Mouse (Mus musculus) midbrain, embryonic 13.5 days (tissue): ENCODE measurements around the gene Fut8. TPM values are rescaled to one million over a fixed set of nuclear protein-coding genes. Genes with fewer than 3 reads are reported as not detected.

Experiments
- ATAC-seq: fragments of 200-750 bp; cut with Nextera tagmentation; 2 replicates; pipeline ENCODE4 v1.8.0; 2017; ENCODE audit warnings: mild to moderate bottlenecking, moderate TSS enrichment, moderate library complexity
- H3K27ac ChIP-seq: fragments of 300-500 bp; sonication (generic); 2 replicates; pipeline ENCODE4 v1.5.1; 2015; ENCODE audit warnings: inconsistent platforms, mild to moderate bottlenecking, moderate library complexity
- H3K27me3 ChIP-seq: fragments of 300-500 bp; sonication (generic); 2 replicates; pipeline ENCODE4 v1.6.1; 2015; ENCODE audit warnings: mild to moderate bottlenecking, inconsistent platforms
- H3K36me3 ChIP-seq: fragments of 300-500 bp; sonication (generic); 2 replicates; pipeline ENCODE4 v1.6.1; 2015; ENCODE audit warnings: mild to moderate bottlenecking, inconsistent platforms
- H3K4me1 ChIP-seq: fragments of 300-500 bp; sonication (generic); replicated peaks from 2 replicates; pipeline ENCODE4 v1.6.1; 2015; ENCODE audit warnings: inconsistent platforms
- H3K4me2 ChIP-seq: fragments of 300-500 bp; sonication (generic); replicated peaks from 2 replicates; pipeline ENCODE4 v1.6.1; 2015; ENCODE audit warnings: moderate library complexity, mild to moderate bottlenecking, inconsistent platforms
- H3K4me3 ChIP-seq: fragments of 300-500 bp; sonication (generic); replicated peaks from 2 replicates; pipeline ENCODE4 v1.5.1; 2015; ENCODE audit warnings: mild to moderate bottlenecking, inconsistent platforms
- H3K9ac ChIP-seq: fragments of 300-500 bp; sonication (generic); replicated peaks from 2 replicates; pipeline ENCODE4 v1.6.1; 2015; ENCODE audit warnings: mild to moderate bottlenecking, inconsistent platforms
- H3K9me3 ChIP-seq: fragments of 300-500 bp; sonication (generic); 2 replicates; pipeline ENCODE4 v1.6.1; 2016; ENCODE audit warnings: mild to moderate bottlenecking, inconsistent platforms
- WGBS: fragments of 180-500 bp; shearing (Covaris S2); methylation state at CpG from one replicate; pipeline ENCODE4 v1.1.7; 2015; 5-methylcytosine and 5-hydroxymethylcytosine counted together
- polyA plus RNA-seq: library from polyadenylated mRNA; unstranded; fragments of >200 nt; fragmentation: Nextera tagmentation; extraction: Ambion mirVana; gene quantifications from 2 replicates; pipeline ENCODE4 v1.2.1, GENCODE M21; 2015

The Fut8 gene
- polyA plus RNA-seq, 1 experiment from 2014 or later = 51.1 TPM

DNA sequence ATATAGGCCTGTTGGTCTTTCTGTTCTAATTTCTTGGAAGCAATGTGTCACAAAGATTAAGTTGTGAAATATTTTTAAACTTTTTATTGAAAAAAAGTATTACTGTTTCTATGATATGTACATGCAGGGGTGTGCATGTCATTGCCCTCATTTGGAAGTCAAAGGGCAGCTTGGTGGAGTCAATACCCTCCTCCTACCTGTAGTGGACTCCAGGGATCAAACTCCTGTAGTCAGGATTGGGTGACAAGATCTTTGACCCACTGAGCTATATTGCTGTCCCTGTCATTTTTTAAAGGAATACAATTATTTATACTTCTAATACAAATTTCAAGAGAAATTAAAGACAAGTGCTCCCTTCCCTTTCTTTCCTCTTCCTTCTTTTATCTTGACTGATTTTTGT is 111.6 kb downstream of the Fut8 start:
- Histone ChIP-seq H3K4me3 (no peak overlapping the region), H3K4me1 (no peaks in the 10 kb centered on the region), H3K36me3 (no peaks in the 10 kb centered on the region), H3K27ac (no peak overlapping the region), H3K4me2 (no peak overlapping the region), H3K9ac (no peak overlapping the region), H3K27me3 (no peaks in the 10 kb centered on the region), H3K9me3 (no peaks in the 10 kb centered on the region)
- ATAC-seq = no peak

DNA sequence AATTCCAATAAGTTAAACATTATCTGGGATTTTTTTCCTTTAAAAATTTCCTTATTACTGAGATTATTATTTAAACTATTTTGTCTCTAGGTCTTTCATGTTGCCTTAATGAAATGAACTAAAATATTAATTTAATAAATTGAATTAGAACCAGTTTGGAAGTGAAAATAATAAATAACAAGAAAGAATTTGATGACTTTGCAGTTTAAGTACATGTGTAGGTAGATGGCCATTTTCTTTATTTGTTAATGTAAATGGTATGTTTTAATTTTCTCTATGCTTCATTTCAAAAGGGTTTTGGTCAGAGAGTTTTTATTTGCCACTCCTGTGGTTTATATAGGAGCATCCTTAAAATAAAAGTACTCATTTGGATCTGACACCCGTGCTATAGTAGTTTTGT is 177.8 kb downstream of the Fut8 start:
- WGBS = 91% methylated on average over 1 of the region's 1 CpGs
- Histone ChIP-seq H3K27me3 (no peaks in the 10 kb centered on the region), H3K27ac (no peak overlapping the region), H3K4me1 (no peaks in the 10 kb centered on the region), H3K4me2 (no peak overlapping the region), H3K9me3 (no peaks in the 10 kb centered on the region), H3K36me3 (no peaks in the 10 kb centered on the region), H3K4me3 (no peak overlapping the region), H3K9ac (no peak overlapping the region)
- no peak for ATAC-seq

DNA sequence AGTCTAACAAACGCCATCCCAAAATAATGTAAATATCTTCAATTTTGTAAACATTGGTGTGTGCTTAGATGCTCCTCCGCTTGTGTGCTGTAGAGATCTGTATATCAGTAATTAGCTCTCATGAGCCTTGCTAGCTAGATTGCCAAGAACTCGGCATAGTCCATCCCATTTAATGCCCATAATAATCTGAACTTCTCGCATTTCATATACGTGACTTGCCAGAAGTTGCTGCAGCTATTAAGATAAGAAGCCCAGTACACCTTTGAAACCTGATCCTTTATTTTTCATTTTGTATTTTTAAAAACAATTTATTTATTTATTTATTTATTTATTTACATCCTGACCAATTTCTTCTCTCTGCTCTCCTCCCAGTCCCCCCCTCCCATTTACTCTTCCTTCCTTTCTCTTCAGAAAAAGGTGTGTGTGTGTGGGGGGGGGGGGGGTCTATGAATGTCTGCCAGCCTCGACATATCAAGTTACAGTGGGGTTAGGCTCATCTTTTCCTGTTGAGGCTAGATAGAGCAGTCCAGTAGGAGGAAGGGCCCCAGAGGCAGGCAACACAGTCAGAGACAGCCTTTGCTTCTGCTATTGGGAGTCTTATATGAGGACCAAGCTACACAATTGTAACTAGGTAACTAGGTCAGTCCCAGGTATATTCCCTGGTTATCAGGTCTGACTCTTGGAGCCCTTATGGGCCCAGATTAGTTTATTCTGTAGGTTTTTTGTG is 183.9 kb downstream of the Fut8 start:
- 91% methylated on average over 6 of the region's 6 CpGs for WGBS
- no peak for ATAC-seq
- no peaks in the 10 kb centered on the region for H3K27me3 ChIP-seq
- no peak overlapping the region for H3K27ac ChIP-seq
- H3K36me3 ChIP-seq = no peaks in the 10 kb centered on the region
- H3K9ac ChIP-seq = no peak overlapping the region
- no peak overlapping the region for H3K4me2 ChIP-seq
- no peak overlapping the region for H3K4me3 ChIP-seq
- peaks cover 3% of the 10 kb centered on the region; the same call in 1 of the 2 replicates for H3K4me1 ChIP-seq
- no peaks in the 10 kb centered on the region for H3K9me3 ChIP-seq

DNA sequence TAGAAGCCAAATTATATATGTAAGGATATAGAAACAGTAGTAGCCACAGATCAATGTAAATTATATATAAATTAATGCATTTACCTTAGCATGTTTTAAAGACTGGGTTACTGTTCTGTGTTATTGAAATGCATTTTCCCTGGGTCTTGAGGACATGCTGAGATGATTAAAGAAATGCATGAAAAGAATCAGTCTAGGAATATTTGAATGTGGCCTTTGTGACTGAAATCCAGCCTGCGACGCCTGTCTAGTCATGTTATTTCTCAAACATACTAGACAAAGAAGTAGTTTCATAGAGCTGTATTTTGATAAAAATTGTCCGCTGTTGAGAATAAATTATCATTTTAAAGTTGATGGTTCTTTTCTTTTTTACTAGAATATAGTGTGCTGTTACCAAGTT is 188.2 kb downstream of the Fut8 start:
- WGBS = 25% methylated on average over 3 of the region's 3 CpGs
- Histone ChIP-seq H3K4me2 (no peak overlapping the region), H3K27me3 (no peaks in the 10 kb centered on the region), H3K9ac (no peak overlapping the region), H3K4me1 (peaks cover 8% of the 10 kb centered on the region), H3K36me3 (no peaks in the 10 kb centered on the region), H3K4me3 (no peak overlapping the region), H3K9me3 (no peaks in the 10 kb centered on the region), H3K27ac (no peak overlapping the region)
- no peak for ATAC-seq

DNA sequence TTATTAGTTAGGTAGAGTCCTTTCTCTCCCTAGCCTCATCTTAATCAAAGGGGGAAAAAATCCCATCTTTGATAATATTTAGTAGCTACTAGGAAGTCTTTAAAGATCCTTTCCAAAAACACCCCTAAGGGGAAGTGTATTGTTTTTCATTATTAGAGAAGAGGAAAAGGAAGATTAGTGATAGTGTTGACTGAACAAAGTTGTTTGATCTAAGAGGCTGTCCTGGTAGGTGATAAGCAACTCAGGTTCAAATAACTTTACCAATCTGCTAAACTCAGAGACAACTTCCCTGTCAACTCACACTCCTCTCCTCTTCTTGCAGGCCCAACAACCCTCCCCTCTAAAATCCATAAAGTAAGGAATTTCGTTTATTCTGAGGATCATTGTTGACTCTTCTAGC is 190.2 kb downstream of the Fut8 start:
- H3K4me2 ChIP-seq = no peak overlapping the region
- 79% methylated on average over 1 of the region's 1 CpGs for WGBS
- no peak for ATAC-seq

DNA sequence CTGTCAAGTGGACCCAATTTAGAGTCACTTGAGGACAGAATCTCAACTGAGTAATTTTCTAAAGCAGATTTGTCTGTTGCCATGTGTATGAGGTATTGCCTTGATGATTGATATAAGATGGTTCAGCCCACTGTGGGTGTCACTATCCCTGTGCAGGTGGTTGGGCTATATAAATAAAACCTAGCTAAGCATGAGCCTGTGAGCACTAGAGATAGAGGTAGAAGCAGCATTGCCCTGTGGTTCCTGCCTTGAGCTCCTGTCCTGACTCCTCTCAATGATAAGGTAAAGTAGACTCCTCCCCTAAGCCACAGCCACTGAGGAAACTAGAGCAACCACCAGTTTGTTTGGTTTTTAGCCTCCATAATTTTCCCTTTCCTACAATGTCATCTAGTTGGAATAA is 191.5 kb downstream of the Fut8 start:
- Histone ChIP-seq H3K9me3 (no peaks in the 10 kb centered on the region), H3K9ac (no peak overlapping the region), H3K4me1 (peaks cover 8% of the 10 kb centered on the region), H3K4me2 (no peak overlapping the region), H3K4me3 (no peak overlapping the region), H3K27me3 (no peaks in the 10 kb centered on the region), H3K27ac (no peak overlapping the region), H3K36me3 (no peaks in the 10 kb centered on the region)
- no peak for ATAC-seq

More for the DNA sequence above, 190.2 kb downstream of the Fut8 start:
- no peaks in the 10 kb centered on the region for H3K27me3 ChIP-seq
- H3K27ac ChIP-seq = no peak overlapping the region
- no peak overlapping the region for H3K4me3 ChIP-seq
- peaks cover 8% of the 10 kb centered on the region for H3K4me1 ChIP-seq
- no peaks in the 10 kb centered on the region for H3K36me3 ChIP-seq
- no peaks in the 10 kb centered on the region for H3K9me3 ChIP-seq
- no peak overlapping the region for H3K9ac ChIP-seq

DNA sequence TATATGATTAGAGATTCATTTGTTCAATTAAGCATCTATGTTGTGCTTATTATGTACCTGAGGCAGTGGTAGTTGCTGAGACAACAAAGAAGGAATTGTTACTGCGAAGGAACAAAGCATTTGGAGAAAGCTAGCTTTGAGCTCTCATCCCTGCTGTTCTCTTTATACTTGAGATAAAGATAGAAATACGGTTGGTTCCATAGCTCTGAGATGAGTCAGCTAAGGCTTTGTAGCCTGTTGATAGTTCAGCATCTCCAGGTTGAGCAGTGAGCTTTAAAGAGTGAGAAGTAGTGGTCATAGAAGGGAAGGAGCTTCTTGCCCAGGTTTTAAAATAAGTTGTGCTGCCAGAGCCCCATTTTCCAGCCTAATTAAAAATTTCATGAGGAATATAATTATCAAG is 198.8 kb downstream of the Fut8 start:
- H3K9ac ChIP-seq = no peak overlapping the region
- H3K4me1 ChIP-seq = no peaks in the 10 kb centered on the region
- WGBS = 51% methylated on average over 2 of the region's 2 CpGs
- H3K4me2 ChIP-seq = no peak overlapping the region
- no peaks in the 10 kb centered on the region for H3K9me3 ChIP-seq
- no peak for ATAC-seq
- H3K36me3 ChIP-seq = no peaks in the 10 kb centered on the region
- no peak overlapping the region for H3K4me3 ChIP-seq
- H3K27ac ChIP-seq = no peak overlapping the region
- H3K27me3 ChIP-seq = no peaks in the 10 kb centered on the region

DNA sequence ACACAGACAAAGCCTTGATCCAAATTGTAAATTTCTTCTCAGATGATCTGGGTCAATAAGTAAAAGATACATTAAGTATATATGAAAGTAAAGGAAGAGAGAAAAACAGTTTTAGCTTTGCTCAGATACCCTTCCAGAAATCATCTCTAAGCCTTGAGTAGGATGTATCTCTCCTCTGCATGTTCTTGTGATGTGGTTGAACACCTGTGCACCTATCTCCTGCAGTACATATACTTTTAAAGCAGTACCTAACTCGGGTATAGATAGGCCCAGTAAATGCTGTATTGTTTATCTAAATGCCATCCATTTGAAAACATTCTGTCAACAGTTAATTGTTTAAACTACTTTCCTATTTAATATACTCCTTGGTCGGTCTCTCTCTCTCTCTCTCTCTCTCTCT is 212.9 kb downstream of the Fut8 start:
- Histone ChIP-seq H3K27me3 (no peaks in the 10 kb centered on the region), H3K4me3 (no peak overlapping the region), H3K9me3 (no peaks in the 10 kb centered on the region), H3K4me1 (no peaks in the 10 kb centered on the region), H3K4me2 (no peak overlapping the region), H3K27ac (no peak overlapping the region), H3K36me3 (no peaks in the 10 kb centered on the region), H3K9ac (no peak overlapping the region)
- WGBS = 92% methylated on average over 2 of the region's 2 CpGs
- ATAC-seq = no peak

DNA sequence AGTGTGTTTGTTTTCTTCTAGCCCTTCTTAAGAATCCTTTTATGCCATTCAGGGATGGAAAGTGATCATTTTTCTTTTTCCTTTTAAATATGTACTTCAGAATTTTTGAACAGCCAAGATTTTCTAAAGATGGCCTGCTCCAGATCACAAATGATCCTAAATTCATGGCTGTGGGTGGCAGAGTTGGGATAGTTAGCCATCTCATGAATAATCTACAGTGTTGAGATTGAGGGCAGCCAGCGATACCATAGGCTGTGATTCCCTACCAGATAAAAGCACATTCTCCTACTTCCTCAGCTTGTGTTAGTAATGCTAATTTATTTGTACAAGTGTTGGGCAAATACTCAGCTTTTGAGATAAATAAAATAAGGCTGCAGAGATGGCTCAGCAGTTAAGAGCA is 228.3 kb downstream of the Fut8 start:
- Histone ChIP-seq H3K9ac (no peak overlapping the region), H3K27ac (no peak overlapping the region), H3K4me2 (no peak overlapping the region), H3K4me3 (no peak overlapping the region), H3K9me3 (no peaks in the 10 kb centered on the region), H3K36me3 (no peaks in the 10 kb centered on the region; the same call in 1 of the 2 replicates), H3K4me1 (no peaks in the 10 kb centered on the region), H3K27me3 (no peaks in the 10 kb centered on the region)
- 79% methylated on average over 1 of the region's 1 CpGs for WGBS
- ATAC-seq = no peak

DNA sequence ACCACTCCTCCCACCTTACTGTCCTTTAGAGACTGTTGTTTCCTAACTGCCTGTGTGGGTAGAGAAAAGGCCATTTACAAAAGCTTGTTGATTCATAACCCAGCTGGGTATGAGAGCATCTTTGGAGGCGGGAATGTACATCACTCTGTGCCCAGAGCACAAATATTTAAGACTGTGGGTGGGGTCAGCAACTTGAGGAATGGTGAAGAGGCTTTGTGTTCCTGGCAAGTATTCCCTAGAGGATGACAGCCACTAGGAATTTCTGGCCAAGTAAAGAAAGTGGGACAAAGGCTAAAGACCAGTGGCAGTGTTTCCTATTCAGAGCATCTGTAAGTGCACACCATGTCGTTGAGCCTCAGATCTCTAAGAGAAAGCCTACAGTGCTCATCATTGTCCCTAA is 242.0 kb downstream of the Fut8 start:
- Histone ChIP-seq H3K9me3 (no peaks in the 10 kb centered on the region), H3K4me1 (0 out of 2 replicates have a peak, but pooled peaks cover 4% of the 10 kb centered on the region), H3K9ac (no peak overlapping the region), H3K27me3 (no peaks in the 10 kb centered on the region), H3K27ac (no peak overlapping the region), H3K4me2 (no peak overlapping the region), H3K36me3 (0 out of 2 replicates have a peak, but pooled peaks cover 3% of the 10 kb centered on the region), H3K4me3 (no peak overlapping the region)
- ATAC-seq = no peak
- 82% methylated on average over 2 of the region's 2 CpGs for WGBS

DNA sequence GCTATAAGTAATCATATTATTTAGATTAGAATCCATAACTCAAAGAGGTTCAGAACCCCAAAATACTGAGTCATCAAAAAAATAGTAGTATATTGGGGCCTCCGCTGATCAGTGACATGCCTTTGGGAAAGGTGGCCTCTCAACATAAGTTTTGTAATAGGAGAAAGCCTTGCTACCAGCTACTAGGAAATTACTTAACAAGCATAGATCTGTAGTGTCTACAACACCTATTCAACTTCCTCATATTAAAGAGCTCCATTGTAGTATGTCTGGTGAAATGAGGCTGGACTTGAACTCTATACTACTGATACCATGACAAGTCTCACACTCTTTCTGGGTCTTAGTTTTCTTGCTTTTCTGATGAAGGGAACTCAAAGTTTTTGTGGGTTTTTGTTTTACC is 243.2 kb downstream of the Fut8 start:
- ATAC-seq = no peak
- 100% methylated on average over 1 of the region's 1 CpGs for WGBS
- no peak overlapping the region for H3K4me2 ChIP-seq
- H3K9me3 ChIP-seq = no peaks in the 10 kb centered on the region
- no peak overlapping the region for H3K27ac ChIP-seq
- H3K4me3 ChIP-seq = no peak overlapping the region
- H3K27me3 ChIP-seq = no peaks in the 10 kb centered on the region
- H3K4me1 ChIP-seq = 0 out of 2 replicates have a peak, but pooled peaks cover 4% of the 10 kb centered on the region
- 0 out of 2 replicates have a peak, but pooled peaks cover 3% of the 10 kb centered on the region for H3K36me3 ChIP-seq
- no peak overlapping the region for H3K9ac ChIP-seq

DNA sequence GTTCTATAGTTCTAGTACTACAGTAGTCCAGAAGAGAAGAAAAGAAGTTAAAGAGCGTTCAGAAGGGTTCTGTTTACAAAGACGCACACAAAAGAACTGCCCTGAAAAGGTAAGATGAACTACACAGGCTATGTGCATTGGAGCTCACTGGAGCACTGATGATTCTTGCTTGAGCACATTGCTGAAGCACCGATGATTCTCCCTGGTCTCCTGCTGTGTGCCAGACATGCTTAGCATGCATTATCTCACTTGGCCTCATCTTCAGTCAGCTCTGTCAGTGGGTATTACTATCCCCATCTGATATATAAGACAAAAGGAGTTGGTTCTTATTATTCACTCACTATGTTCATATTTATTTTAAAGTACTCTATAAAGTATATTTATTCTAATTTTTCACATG is 243.9 kb downstream of the Fut8 start:
- Histone ChIP-seq H3K9ac (no peak overlapping the region), H3K9me3 (no peaks in the 10 kb centered on the region), H3K4me2 (no peak overlapping the region), H3K27me3 (no peaks in the 10 kb centered on the region), H3K36me3 (no peaks in the 10 kb centered on the region), H3K4me3 (no peak overlapping the region), H3K4me1 (0 out of 2 replicates have a peak, but pooled peaks cover 4% of the 10 kb centered on the region), H3K27ac (no peak overlapping the region)
- 30% methylated on average over 3 of the region's 3 CpGs for WGBS
- no peak for ATAC-seq
